Comparison of ENCODE assay signal across 8 mouse cellular contexts in the genomic region with DNA sequence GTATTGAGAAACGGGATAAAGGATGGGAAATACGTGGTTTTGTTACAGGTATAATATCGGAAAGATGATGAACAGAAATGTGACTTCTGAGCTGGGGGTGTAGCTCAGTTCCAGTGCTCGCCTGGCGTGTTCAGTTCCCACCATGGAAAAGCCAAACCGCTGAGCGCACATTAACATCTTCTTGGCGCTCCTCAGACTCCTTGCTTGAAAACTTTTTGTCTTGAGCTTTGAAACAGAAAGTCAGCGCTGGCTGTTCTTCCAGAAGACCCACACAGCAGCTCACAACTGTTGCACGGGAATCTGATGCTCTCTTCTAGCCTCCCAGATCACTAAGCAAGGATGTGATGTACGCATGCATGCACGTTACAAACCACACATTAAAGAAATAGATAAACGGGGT. TPM values are rescaled to one million over a fixed set of nuclear protein-coding genes. Genes with fewer than 3 reads are reported as not detected.
DNase-seq lines count a peak whose midpoint lies in the region; ATAC-seq lines count a peak whose summit lies in the region.

No protein-coding gene starts in this region.

- H3K4me1 ChIP-seq in erythroblast, embryonic 14.5 days (ENCODE audit: control insufficient read depth) = peaks cover 54% of the 10 kb centered on the region
- peaks cover 2 to 25% of the 10 kb centered on the region in 2 experiments for H3K4me1 ChIP-seq in heart, embryonic 14.5 days (ENCODE audit: control insufficient read depth in 2 of 2, insufficient read depth in 2 of 2, low read length in 2 of 2)

- peak overlapping the region; percentile 91 for H3K4me2 ChIP-seq in heart, embryonic 14.5 days (ENCODE audit: low read length)

- H3K36me3 ChIP-seq in erythroblast, embryonic 14.5 days (ENCODE audit: control insufficient read depth) = peaks cover 50% of the 10 kb centered on the region
- H3K36me3 ChIP-seq in heart, embryonic 14.5 days (ENCODE audit: control insufficient read depth, insufficient read depth, low read length) = peaks cover 8% of the 10 kb centered on the region; the same call in 1 of the 2 replicates
- H3K36me3 ChIP-seq in macrophage (ENCODE audit: inconsistent target) = no peaks in the 10 kb centered on the region

- no peaks in the 10 kb centered on the region for H3K27me3 ChIP-seq in erythroblast, embryonic 14.5 days (ENCODE audit: control insufficient read depth)
- no peaks in the 10 kb centered on the region for H3K27me3 ChIP-seq in heart, embryonic 14.5 days (ENCODE audit: control insufficient read depth, insufficient read depth, low read length)

- peak overlapping the region; percentile 79 for H3K4me3 ChIP-seq in erythroblast, embryonic 14.5 days (replicated peaks)
- H3K4me3 ChIP-seq in heart, embryonic 14.5 days (ENCODE audit: control insufficient read depth in 1 of 2, insufficient read depth in 1 of 2, low read depth in 1 of 2, low read length in 2 of 2) = peak overlapping the region; percentile 71 to 85
- H3K4me3 ChIP-seq in macrophage (ENCODE audit: inconsistent target) = peak overlapping the region; percentile 60; the same call in 1 of the 2 replicates

- 21% methylated on average over 13 of the region's 13 CpGs for WGBS in heart, embryonic 14.5 days
- WGBS in macrophage (ENCODE audit: missing documents) = 61% methylated on average over 12 of the region's 13 CpGs

- ATAC-seq in erythroblast, adult 5-6 weeks (replicated peaks; ENCODE audit: low FRiP score, poor library complexity, severe bottlenecking) = no peak
- ATAC-seq in heart, embryonic 14.5 days (ENCODE audit: insufficient number of reproducible peaks, insufficient read depth, low FRiP score, low read depth) = no peak
- ATAC-seq in inflammation-experienced regulatory T-cells, adult 6 months = no peak

- peak overlapping the region; percentile 88 for H3K9ac ChIP-seq in heart, embryonic 14.5 days (ENCODE audit: low read length)

- no peaks in the 10 kb centered on the region for H3K9me3 ChIP-seq in erythroblast, embryonic 14.5 days (ENCODE audit: control insufficient read depth, low read length)
- no peaks in the 10 kb centered on the region for H3K9me3 ChIP-seq in heart, embryonic 14.5 days (ENCODE audit: control insufficient read depth, low read length)

- H3K27ac ChIP-seq in heart, embryonic 14.5 days (replicated peaks in 1 of 2; ENCODE audit: control insufficient read depth in 1 of 2, insufficient read depth in 1 of 2, low read depth in 2 of 2, low read length in 2 of 2) = peak overlapping the region in 1 of 2 experiments; percentile 95; a peak in 1 of 4 replicates
- H3K27ac ChIP-seq in macrophage = no peak overlapping the region

- DNase-seq in adipocyte (ENCODE audit: low spot score) = peak; percentile 14
- DNase-seq in spleen, postnatal 36 days (ENCODE audit: low spot score in 2 of 2) = no peak
- no peak for DNase-seq in layer of hippocampus, postnatal 14 days (ENCODE audit: low spot score in 2 of 2)

- peaks cover 34% of the 10 kb centered on the region for H3K79me2 ChIP-seq in macrophage (ENCODE audit: inconsistent target)

RNA-seq across cellular contexts. Expression of gene Trim59, which starts 1.2 kb away (rescaled TPM):
- 3.3 and 9.0 TPM in 2 replicates for polyA plus RNA-seq in erythroblast, embryonic 14.5 days (2012)
- 378 and 394 TPM in 2 replicates for total RNA-seq in erythroblast, adult 5-6 weeks (2015; ENCODE audit: low replicate concordance)
- total RNA-seq in erythroblast, adult 5-6 weeks (2017; ENCODE audit: low replicate concordance) = 264 and 376 TPM in 2 replicates
- polyA plus RNA-seq in heart, embryonic 14.5 days (2014; fragmentation: Nextera tagmentation; extraction: Ambion mirVana) = 66.3 and 67.0 TPM in 2 replicates
- total RNA-seq in macrophage (2018; cell fraction: chromatin; rRNA removed) = 10 to 100 TPM in 3 of 26 experiments, 1 to 10 TPM in 19, under 1 TPM in 3, not detected in 1; 0.71 to 13.3 (median 3.9) TPM
- 1 to 10 TPM; 1.3 to 6.6 (median 2.7) TPM for total RNA-seq in macrophage (2018; cell fraction: cytosol; rRNA removed)
- 10 to 100 TPM in 2 of 26 experiments, 1 to 10 TPM in 23, under 1 TPM in 1; 0.69 to 13.9 (median 4.1) TPM for total RNA-seq in macrophage (2018; cell fraction: nucleus; rRNA removed)
- polyA plus RNA-seq in macrophage (2018) = 4.2 to 5.4 TPM (median 4.8 TPM) in 3 replicates
- total RNA-seq in layer of hippocampus, postnatal 14 days (2021) = 1 to 10 TPM; 6.3 to 7.1 TPM
- polyA plus RNA-seq in inflammation-experienced regulatory T-cells, adult 6 months (2017; shearing (Covaris generic)) = 10 to 100 TPM; 23.5 to 40.1 (median 31.3) TPM

RNA-seq across cellular contexts. Expression of gene Smc4, which starts 41.2 kb away (rescaled TPM):
- polyA plus RNA-seq in erythroblast, embryonic 14.5 days (2012) = 17.0 and 17.3 TPM in 2 replicates
- 162 and 171 TPM in 2 replicates for total RNA-seq in erythroblast, adult 5-6 weeks (2015; ENCODE audit: low replicate concordance)
- total RNA-seq in erythroblast, adult 5-6 weeks (2017; ENCODE audit: low replicate concordance) = 317 and 358 TPM in 2 replicates
- 150 and 151 TPM in 2 replicates for polyA plus RNA-seq in heart, embryonic 14.5 days (2014; fragmentation: Nextera tagmentation; extraction: Ambion mirVana)
- 100 to 1,000 TPM in 20 of 26 experiments, 10 to 100 TPM in 6; 75.2 to 232 (median 125) TPM for total RNA-seq in macrophage (2018; cell fraction: chromatin; rRNA removed)
- total RNA-seq in macrophage (2018; cell fraction: cytosol; rRNA removed) = 10 to 100 TPM; 21.7 to 43.9 (median 29.9) TPM
- total RNA-seq in macrophage (2018; cell fraction: nucleus; rRNA removed) = 100 to 1,000 TPM in 2 of 26 experiments, 10 to 100 TPM in 24; 33.8 to 118 (median 62.0) TPM
- polyA plus RNA-seq in macrophage (2018) = 33.6 to 68.6 TPM (median 37.7 TPM) in 3 replicates
- total RNA-seq in layer of hippocampus, postnatal 14 days (2021) = 1 to 10 TPM; 8.4 to 9.3 TPM
- 100 to 1,000 TPM; 271 to 449 (median 425) TPM for polyA plus RNA-seq in inflammation-experienced regulatory T-cells, adult 6 months (2017; shearing (Covaris generic))

RNA-seq across cellular contexts. Expression of gene Ift80, which starts 41.4 kb away (rescaled TPM):
- polyA plus RNA-seq in erythroblast, embryonic 14.5 days (2012) = 0.20 and 0.41 TPM in 2 replicates
- total RNA-seq in erythroblast, adult 5-6 weeks (2015; ENCODE audit: low replicate concordance) = 45.6 and 50.7 TPM in 2 replicates
- total RNA-seq in erythroblast, adult 5-6 weeks (2017; ENCODE audit: low replicate concordance) = 73.9 and 79.5 TPM in 2 replicates
- 9.3 and 9.7 TPM in 2 replicates for polyA plus RNA-seq in heart, embryonic 14.5 days (2014; fragmentation: Nextera tagmentation; extraction: Ambion mirVana)
- 10 to 100 TPM in 21 of 26 experiments, 1 to 10 TPM in 5; 3.5 to 53.6 (median 31.9) TPM for total RNA-seq in macrophage (2018; cell fraction: chromatin; rRNA removed)
- 1 to 10 TPM; 1.4 to 3.9 (median 2.5) TPM for total RNA-seq in macrophage (2018; cell fraction: cytosol; rRNA removed)
- total RNA-seq in macrophage (2018; cell fraction: nucleus; rRNA removed) = 10 to 100 TPM in 11 of 26 experiments, 1 to 10 TPM in 15; 3.3 to 42.8 (median 9.3) TPM
- 1.2 to 3.4 TPM (median 3.0 TPM) in 3 replicates for polyA plus RNA-seq in macrophage (2018)
- total RNA-seq in layer of hippocampus, postnatal 14 days (2021) = 10 to 100 TPM; 18.9 to 19.4 TPM
- 100 to 1,000 TPM in 1 of 3 experiments, 10 to 100 TPM in 2; 24.6 to 128 (median 99.2) TPM for polyA plus RNA-seq in inflammation-experienced regulatory T-cells, adult 6 months (2017; shearing (Covaris generic))
